Mouse (Mus musculus) G1E (cell line): ENCODE data around the gene Aff3.

Experiments used
- CTCF ChIP-seq: IDR thresholded peaks from 2 replicates; pipeline ENCODE4 v1.5.1; 2012; ENCODE audit warnings: low read depth, low read length, inconsistent platforms, mixed read lengths
- GATA1 ChIP-seq: IDR thresholded peaks from 2 replicates; pipeline ENCODE4 v1.6.1; 2012; ENCODE audit warnings: borderline replicate concordance, low read length, inconsistent platforms, mixed read lengths
- GATA2 ChIP-seq: IDR thresholded peaks from 2 replicates; pipeline ENCODE4 v1.6.1; 2012; ENCODE audit warnings: low read depth, low read length, inconsistent platforms, borderline replicate concordance

DNA sequence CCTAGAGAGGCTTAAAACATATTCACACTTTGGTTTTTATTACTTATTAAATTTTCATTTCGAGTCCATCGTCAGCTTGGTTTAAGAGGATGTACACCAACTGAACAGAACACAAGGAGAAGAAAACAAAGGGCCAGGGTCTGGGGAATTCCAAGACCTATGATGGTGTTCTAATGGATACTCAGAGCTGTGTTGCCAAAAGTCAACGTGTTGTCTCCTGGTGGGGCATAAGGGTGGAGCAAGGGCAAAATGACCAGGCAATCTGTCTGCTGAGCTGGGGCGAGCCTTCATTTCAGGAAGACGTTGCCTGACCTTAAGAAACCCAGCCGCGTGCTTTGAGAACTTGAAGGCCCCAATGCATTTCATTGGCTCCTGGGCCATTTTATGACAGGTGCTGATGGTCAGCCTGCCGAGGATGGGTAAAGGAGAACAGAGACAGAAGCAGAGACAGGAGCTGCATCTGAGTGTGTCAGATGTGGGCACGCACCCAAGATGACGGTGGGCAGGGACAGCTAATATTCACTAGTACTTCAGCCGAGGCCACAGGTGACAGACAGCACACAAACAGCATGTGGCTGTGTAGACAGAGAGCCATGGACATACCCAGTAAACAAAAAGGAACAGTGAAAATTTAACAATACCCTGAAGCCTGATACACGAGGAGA is 371.0 kb downstream of the Aff3 start:
- TF ChIP-seq CTCF (no peak), GATA2 (no peak), GATA1 (no peak)
